Mouse (Mus musculus) left cerebral cortex, adult 18-20 months (tissue): Measurements from ENCODE around the gene Kcnq5. TPM values are rescaled to one million over a fixed set of nuclear protein-coding genes. Genes with fewer than 3 reads are reported as not detected.

Source experiments
- DNase-seq, 2 experiments: peaks; one replicate each; pipeline ENCODE4 v3.0.0; 2021 to 2022; ENCODE audit warnings: low spot score in 2 of 2, mixed read lengths in 1 of 2
- long read RNA-seq, 2 experiments: library from polyadenylated mRNA; stranded (forward); transcript quantifications; one replicate each; pipeline ENCODE4 v2.0.0; 2021
- total RNA-seq, 2 experiments: library from RNA; stranded (reverse); gene quantifications; 2 replicates each; pipeline ENCODE4 v1.2.3; 2021

Gene Kcnq5
- total RNA-seq = 10 to 100 TPM; 74.4 to 80.2 TPM
- long read RNA-seq, experiment 1, partial matches to known transcripts = 0 of 16 reads
- long read RNA-seq, experiment 1, other reads (novel, unspliced or antisense) = 16 of 16 reads
- long read RNA-seq, experiment 2, partial matches to known transcripts = 1 of 10 reads
- long read RNA-seq, experiment 2, other reads (novel, unspliced or antisense) = 9 of 10 reads

DNA sequence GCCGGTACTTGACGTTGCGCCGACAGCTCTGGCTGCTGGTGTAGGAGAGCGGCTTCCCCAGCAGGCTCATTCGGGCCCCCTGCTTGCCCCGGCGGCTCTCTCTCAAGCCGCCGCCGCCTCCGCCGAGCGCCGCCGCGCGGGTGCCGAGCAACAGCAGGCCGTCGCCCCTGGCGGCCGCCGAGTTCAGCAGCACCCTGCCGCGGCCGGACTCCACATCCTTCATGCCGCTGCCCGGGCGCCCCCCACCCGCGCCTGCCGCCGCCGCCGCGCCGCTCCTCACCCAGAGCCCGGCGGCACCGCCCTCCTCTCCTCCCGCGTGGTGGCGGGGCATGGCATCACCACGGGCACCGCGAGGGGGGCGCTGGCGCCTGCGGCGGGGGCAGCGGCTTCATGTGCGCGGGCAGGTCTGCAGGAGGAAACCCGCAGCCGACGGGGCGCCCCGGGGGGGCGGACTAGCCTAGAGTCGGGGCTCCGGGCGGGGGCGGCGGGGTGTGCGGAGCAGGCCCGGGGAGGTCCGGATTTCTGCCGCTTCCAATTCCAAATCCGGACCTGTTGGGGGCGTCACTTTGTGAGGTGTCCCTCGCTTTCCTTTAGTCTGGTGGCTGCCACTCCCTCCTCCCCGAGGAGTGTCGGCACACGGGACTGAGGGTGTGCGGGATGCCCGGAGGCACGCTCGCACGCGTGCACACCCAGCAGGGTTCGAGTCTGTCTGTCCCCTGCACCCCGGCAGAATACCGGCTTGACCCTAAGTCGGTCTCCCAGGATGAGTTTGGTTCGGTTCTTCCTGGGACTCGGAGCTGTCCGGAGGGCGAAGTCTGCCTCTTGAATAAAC lies at the start of gene Kcnq5:
TSS of gene Kcnq5 (minus strand) at position 692 of the 832 bp plus-strand sequence.
- DNase-seq = peak; percentile 47 to 79

DNA sequence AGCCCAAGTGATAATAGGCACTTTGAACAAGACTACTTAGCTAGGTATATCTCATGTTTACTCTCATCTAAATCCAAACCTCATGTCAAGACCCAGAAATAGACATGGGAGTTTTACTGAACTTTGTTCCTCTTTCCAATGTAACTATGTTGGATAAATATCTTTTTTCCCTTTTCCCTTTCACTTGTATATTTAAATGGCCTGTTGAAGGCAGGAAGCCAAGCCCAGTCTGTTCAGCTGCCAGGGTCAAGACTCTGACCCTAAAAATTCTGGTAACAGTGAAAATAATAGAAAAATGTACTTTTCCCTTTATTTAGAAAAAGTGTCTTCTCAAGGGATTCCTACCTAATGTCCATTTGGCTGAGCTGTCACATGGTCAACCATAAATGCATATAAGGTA lies 18.0 kb upstream of the Kcnq5 start:
- DNase-seq = no peak

DNA sequence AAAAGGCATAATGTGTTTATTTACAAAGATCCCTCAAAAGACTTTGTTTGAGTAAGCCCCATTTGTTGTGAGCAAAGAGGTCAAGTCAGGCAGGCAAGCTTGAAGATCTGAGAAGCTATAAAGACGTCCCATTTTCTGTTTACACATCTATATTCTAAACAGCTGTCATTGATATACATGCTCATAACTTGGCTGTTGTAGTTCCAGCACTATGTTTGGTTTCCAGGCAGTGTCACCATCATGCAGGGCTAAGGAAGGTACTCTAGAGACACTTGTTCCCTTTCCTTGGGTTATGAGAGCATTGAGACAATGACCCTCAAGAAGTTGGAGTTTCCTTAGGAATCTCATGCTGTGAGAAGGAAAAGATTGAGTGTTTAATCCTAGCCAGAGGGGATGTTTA lies 17.6 kb upstream of the Kcnq5 start:
- no peak for DNase-seq

DNA sequence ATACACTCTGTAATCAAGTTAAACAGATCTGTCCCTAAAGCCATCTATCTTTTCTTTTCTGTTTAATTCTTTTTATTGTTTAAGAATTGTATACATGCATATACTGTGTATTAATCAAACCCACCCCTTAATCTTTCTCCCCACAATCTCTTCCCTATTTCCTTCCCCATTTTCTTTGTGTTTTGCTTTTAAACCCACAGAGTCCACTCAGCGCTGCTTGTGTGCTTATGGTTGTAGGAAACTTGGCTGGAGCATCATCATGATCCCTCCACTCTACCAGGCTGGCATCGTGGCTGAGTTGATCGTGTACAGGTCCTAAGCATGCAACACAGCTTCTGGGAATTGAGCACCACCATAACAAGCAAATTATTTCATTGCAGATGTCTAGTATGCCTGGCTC lies 12.3 kb upstream of the Kcnq5 start:
- no peak for DNase-seq

DNA sequence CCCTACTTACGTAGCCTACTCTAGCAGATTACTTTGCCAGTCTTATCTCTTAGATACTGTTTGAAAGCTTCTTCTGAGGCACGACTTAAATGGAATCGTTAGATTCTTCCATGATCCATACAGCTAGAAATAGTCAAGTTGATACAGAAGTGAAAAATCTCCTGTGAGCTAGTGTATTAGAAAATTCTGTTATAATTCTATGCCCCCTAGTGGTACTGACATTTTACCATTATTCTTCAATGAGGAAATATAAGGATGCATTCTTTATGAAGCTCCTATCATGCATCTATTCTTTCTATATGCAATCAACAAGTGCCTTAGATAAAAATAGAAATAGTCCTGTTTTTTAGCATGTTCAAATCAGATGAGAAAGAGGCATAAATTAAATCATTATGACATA lies 5.4 kb upstream of the Kcnq5 start:
- DNase-seq = no peak

DNA sequence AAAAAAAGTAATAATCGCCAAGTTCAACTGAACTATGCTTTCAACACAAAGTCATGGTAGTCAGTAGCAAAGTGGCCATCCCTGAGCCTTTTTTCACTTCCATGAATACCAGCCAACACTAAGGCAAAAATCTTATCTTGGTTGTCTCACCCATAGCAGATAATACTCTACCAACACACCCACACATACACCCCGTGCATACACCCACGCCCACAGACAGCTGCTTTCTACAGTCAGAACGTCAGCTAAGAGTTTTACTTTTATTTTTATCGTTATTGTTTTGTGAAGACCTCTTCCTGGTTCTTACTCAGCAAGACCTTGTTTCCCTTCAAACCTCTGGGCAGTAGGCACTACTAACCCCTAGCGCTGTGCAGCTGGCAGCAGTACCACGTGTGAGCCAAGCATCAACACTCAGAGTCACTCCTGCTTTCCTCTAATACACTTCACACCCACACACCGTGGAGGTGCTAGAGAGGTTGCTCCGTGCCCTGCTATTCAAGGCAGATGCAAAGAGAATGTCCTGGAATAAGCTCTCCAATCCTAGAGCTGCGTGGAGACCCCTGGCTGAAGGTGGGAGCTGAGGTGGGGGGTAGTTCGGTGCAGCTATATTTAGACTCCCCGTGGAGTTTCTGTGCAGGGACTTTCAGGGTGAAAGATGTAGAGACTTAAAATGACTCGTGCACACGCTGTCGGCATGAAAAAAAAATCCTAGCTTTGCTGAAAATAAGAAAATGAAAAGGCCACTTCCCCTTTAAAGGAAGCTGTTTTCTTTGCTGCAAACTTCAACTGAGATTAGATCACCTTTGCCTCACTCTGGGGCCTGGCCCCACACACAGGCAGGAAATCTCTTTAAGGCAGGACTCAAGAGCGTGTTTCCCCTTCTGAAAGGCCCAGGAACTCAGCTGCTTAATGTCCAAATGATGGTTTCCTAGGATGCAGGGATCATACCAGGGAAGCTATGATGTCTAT lies 1.4 kb upstream of the Kcnq5 start:
- peak; percentile 28 to 58 for DNase-seq

DNA sequence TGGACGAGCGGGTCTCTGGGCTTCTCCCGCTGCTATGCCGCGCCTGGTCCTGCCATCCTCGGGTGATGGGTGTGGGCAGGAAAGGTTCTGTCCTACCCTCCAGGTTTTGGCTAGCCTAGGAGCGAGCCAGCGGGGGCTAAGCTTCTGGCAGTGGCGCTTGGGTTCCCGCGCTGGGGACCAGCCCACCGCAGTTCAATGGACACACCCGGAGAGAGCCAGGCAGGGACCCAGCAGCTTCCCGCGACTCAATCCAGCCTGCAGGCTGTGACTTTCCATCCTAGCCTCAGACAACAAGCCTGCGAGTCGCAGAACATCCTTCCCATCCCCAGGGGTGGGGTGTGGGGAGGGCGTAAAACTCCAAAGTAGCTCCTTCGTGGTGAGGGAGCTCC lies 335 bp upstream of the Kcnq5 start:
- peak; percentile 26 to 61 for DNase-seq

DNA sequence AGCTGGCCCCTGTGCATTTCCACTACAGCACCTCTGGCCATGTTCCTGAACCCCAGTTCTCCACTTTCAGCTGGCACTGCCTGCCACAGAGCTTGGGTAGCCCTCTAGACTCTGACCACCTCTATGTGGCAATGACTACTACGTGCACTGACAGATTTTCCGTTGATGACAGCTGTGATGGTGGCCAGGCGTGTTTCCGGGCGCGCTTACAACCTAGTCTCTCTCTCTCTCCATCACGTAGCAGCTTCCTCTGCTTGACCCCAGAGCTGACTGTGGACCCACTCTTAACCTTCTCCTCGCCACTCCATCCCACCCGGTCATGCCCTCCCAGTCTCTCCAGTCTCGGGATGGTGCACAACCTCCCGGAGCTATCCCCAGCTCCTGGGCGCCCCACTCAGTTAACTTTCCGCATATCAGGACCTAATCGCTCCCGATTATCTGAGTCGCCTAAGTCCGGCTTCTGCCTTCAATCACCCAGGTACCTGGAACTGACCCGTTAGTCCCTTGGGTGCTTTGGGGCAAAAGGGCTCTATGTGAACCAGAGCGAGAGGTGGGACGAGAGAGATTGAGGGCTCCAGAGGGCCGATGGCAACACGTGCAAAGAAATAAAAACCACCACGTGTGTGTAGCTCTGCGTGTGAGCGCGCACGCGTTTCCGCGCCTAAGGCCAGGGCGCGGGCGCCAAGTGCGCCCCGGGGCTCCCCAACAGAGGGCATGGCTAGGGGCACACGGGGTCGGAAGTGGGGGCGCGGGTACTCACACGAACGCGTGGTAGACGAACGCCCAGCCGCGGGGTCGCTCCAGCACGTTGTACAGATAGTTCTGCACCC lies 1.1 kb downstream of the Kcnq5 start:
- DNase-seq = peak; percentile 20 to 43

DNA sequence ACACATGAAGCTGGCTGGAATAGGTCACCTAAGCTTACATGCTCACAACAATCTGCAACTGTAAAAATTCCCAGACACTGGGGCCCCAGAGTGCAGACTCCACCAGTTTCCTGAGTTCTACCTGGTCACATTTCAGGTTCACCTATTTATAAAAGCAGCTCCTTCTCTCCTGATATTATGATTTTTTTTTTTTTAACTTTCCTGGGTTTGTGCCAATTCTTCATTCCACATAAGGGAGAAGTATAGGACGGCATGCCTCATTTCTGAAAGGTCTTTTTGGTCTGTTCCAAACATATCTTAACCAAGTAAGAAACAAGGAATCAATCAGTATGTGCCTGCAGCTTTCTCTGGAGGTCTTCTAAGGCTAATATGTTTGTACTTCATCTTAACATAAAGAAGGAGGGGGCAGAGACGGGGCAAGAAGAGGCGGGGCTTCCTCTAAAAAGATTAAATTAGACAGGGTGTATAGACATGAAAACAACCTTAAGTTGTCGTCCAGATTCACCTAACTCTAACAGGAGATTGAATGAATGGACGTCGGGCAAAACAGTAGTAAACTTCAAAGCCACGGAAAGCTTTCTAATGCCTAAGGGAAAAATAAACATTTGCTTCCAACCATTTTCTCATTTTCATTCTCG lies 2.0 kb downstream of the Kcnq5 start:
- DNase-seq = no peak

DNA sequence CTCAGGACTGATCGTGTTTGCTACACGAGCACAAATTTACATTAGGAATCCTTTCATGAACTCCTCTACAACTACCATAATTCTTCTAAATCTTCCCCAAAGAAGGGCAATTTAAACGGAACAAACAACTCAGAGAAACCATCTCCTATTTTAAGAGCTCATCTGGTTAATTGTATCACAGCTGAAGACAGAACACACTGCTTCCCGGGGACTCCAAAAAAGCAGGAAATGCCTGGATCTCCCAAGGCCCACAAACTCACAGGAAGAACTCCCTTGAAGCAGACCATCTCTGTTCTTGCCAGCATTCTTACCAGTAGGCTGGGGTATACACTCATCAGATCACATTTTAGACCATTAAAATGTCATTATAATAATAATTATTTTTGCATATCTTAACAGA lies 3.7 kb downstream of the Kcnq5 start:
- no peak for DNase-seq

DNA sequence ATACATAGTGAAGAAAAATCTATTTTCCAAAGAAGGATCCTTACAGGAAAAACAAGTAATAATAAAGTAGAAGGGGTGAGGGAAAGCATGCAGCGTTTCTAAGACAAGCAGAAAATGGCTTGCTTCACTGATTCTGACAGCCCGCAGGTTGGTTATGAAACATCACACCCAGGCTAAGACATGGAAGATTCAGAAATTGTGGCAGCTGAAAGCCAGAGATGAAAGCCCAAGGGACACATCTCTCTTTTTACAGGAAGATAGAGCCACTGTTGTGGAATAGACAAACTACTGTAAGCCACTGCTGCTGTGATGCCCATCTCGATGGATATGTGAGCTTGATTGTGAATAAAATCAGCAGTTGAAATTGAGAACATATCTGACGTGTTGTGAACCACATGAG lies 20.9 kb downstream of the Kcnq5 start:
- DNase-seq = no peak

DNA sequence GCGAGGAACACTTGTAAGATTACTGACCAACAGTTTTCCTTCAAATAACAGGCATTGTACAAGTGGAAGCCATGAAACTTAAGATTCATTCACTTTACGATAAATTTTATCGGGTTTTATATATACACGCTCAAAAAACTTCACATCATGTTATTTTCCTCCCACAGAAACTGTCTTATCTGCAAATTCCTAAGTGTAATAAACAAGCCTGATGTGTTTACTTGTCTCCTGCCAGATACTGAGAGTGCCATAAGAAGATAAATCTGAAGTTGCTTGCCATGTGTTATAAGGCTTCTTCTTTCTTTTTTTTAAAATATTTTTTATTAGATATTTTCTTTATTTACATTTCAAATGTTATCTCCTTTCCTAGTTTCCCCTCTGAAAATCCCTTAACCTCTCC lies 34.6 kb downstream of the Kcnq5 start:
- no peak for DNase-seq

DNA sequence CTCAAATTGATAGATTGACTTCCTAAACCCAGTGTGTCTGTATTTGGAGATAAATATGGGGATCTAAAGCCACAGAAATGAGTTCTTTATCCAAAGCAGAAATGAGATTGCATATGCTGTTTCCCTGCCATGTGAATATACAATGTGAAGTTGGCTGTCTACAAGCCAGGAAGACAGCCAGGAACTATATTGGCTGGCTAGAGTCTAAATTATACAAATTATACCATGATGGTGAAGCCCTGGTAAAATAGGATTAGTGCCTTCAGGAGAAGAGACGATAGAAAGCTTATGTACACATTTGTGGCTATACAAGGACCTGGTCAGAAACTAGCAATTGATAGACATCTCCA lies 38.5 kb downstream of the Kcnq5 start:
- DNase-seq = no peak

DNA sequence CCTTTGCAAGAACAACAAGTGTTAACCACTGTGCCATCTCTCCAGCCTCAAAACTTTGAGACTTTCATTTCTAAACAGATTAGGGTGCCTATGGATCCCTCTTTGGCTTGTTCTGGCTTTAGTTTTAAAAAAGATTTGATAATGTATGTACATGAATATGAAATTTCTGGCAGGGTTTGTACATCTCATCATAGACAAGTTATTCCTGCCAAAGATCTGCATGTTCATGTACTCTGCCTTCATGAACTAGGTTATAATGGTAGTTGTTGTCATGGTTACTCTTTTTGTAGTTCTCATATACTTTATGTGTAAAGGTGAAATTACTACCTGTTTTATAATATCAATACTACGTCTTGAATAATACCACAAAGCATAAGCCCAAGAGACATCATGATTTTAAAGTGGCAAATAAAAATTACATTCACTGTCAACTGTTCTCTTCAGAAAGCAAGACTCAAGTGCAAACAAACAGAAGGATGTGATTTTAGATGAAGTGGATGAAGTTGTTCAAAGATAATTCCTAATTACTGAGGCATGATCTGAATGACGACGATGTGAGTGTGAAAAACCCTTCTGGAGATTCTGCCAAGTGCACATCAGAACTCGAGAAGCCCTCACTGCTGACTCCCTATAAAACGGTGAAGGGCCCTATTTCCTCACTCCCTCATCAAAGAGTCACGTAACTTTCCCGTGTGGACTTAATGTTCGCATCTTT lies 39.0 kb downstream of the Kcnq5 start:
- no peak for DNase-seq

DNA sequence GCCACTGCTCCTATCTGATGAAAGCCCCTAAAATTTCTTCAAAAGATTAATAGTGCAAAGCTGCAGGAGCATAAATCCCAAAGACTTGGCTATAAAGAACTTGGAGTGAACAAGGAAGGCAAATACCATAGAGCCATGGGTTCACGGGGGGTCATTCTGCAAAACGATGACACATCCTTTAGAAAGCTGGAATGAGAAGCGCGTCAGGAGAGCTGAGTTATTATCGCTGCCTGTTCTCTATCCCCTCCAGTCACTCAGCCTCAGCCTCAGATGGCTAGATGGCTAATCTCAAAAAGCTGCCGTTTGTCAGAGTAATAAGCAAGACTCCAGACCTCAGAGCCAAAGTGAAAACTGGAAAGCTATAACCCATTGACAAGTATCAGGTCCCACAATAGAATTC lies 42.5 kb downstream of the Kcnq5 start:
- no peak for DNase-seq

DNA sequence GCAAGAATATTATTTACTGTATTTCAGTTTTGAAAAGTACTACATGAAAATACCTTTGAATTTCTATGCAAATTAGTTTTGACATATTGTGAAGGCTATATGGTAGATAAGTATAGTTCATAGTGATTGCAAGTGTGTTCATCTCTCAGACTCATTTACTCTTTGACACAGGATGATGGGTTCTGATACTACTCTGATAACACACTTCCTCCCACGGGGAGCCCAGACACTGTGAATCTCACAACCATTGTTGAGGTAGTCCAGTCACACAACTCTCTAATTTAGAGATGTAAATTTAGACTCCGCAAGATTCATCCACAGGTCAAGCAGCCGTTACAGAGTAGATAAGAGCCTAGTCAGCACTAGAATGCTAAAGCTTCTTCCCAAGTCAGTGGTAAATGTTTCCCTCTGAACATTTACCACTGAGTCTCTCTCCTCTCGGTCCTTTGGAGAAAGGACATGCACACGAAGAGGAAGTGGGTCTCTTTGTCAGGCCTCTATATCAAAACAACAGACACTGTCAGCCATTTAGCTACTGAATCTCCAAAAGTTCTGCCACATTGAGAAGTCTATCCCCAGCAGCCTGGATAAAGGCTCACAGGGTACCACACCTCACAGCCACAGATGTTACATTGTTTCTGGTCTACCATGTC lies 65.5 kb downstream of the Kcnq5 start:
- no peak for DNase-seq

DNA sequence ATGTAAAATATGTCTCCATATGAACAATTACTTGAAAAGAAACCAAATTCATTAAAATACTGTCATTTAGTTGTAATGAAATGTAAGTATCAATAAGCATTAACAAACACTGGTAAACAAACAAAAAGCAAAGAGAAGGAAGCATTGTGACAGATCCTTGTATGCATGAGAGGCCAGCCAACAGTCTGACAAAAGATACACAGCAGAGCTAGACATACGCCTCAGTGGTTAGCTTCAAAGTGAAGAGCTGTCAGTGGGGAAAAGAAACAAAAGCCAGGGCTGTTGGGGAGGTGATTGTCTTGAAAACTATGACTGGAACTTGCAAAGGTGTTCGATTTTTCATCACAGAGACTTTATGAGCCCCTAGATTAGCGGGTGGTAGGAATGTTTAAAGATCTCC lies 78.0 kb downstream of the Kcnq5 start:
- DNase-seq = no peak

DNA sequence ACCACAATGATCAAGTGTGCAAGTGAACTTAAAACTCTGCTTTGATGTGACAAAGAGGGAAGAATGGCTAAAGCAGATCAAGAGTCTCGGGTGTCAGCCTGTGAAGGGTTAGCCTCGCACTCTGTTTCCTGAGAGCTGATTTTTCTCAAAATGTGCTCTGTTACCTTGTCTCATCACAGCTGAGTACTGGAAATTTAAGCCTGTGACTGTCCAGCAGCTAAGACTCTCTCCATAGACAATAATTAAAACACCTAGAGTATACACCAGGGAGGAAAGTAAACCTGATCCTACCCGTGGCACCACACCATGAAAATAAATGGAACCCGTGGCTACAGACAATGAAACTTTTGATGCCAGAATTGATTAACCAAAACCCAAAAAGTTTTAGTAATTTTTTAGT lies 90.9 kb downstream of the Kcnq5 start:
- DNase-seq = no peak

DNA sequence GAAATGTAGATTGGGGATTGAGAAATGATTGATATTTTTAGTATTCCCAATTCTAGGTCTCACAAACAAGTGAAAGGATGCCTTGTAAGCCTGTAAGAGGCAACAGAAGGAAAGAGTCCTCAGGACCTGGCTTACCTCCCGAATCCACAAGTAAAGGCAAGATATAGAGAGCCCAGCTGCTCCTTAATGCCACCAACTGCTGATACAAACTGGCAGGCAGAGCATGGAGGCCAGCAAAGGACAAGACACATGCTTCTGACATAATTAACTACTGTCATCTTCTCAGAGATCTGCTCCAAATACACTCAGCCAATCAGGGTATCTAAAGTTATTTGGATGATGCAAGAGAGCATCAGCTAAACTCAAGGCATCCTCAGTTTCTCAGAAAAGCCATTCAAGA lies 93.3 kb downstream of the Kcnq5 start:
- no peak for DNase-seq
